Mouse (Mus musculus) frontal cortex, adult 2 months (tissue): ENCODE measurements around the gene D430041D05Rik. TPM values are rescaled to one million over a fixed set of nuclear protein-coding genes. Genes with fewer than 3 reads are reported as not detected.

Source experiments
- DNase-seq, 2 experiments: peaks; one replicate each; pipeline ENCODE4 v3.0.0; 2022; ENCODE audit warnings: low spot score in 1 of 2; ENCODE audit errors: extremely low spot score in 1 of 2
- polyA plus RNA-seq: library from polyadenylated mRNA; depleted of rRNA; stranded (reverse); fragments of >200 nt; gene quantifications from 2 replicates; pipeline ENCODE4 v1.2.3, GENCODE M21; 2012

The D430041D05Rik gene
- polyA plus RNA-seq, 1 experiment, result 28.6 TPM

DNA sequence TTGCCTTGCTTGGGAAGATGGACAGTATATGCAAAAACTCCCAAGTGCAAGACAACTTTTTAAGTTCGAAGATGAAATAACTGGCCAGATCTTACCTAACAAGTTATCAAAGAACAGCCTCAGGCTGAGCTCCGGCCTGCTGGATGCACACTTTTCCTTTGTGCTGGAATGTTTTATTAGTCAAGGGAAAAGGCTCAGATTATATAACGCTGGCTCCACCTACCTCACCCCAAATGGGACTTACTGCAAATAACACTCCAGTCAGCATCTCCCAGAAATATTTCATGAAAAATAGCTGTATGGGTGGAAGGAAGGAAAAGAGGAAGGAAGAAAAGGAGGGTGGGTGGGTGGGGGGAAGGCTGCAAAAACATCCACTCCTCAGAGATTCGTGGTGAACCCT, 54.3 kb downstream of the D430041D05Rik start:
- peak in 1 of 2 experiments; percentile 66 for DNase-seq

GRCm38 (mm10) chr2:104354117-104354516, 56.7 kb downstream of the D430041D05Rik start:
- DNase-seq, result no peak

DNA sequence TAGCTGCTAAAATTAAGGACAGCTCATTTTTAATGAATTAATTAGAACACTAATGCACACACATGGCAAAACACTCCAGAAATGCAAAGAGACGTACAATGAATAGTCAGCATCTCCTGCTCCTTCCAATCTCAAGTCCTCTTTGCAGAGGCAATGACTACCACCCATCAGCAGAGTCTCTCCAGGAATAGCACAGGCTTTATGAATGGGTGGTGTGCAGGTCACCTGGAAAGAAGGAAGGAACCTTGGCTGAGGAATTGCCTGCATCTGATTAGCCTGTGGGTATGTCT, 58.7 kb downstream of the D430041D05Rik start:
- no peak for DNase-seq

DNA sequence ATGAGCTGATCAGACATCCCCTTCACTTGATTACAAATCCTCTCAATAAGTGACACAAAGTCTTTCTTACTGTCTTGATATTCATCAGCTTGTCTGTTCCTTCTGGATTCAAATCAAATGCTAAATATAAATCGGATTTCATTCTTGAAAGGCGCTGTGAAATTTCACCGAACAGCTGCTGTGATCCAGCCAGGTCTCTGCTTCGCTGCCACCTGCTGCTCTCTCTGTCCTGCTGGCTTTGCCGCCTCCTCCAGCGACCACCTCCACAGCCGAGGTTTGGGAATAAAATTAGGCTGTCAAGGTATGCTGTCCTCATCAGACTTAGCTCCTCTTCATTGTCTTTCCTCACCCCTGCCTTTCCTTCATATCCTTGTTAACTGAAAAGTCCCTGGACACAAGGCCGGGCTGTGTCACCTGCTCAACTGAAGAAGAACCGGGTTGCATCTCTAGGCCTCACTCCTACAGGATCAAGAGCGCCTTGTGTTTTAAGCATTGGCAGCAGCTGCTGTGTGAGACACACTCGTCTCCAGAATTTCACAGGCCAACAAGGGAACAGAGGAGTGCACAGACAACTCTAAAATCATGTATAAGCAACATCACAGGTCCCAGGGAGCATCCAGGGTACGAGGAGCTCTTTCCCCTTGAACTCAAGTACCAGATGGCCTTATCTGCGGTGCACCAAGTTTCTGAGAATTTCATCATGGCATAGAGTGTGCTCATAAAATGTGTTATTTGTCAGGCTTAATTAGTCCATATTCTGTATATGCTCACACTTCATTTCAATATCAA, 59.2 kb downstream of the D430041D05Rik start:
- DNase-seq, result no peak

DNA sequence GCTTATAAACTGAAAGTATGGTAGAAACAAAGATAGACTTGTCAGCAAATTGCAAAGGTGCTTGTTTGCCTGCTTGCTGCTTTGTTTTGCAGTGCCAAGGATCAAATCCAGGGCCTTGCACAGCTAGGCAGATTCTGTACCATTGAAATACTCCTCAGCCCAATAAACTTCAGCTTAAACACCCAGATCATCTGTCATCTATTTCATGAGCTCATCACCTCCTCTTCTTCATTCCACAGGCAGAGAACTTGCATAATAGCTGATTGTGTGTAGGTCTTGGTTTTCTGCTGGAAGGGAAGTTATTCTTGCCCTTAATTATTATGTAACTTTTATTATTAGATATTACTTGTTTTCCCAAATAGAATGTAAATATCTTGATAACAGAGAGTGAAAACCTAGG, 73.2 kb downstream of the D430041D05Rik start:
- no peak for DNase-seq

GRCm38 (mm10) chr2:104335824-104336223, 75.0 kb downstream of the D430041D05Rik start:
- DNase-seq, result no peak

DNA sequence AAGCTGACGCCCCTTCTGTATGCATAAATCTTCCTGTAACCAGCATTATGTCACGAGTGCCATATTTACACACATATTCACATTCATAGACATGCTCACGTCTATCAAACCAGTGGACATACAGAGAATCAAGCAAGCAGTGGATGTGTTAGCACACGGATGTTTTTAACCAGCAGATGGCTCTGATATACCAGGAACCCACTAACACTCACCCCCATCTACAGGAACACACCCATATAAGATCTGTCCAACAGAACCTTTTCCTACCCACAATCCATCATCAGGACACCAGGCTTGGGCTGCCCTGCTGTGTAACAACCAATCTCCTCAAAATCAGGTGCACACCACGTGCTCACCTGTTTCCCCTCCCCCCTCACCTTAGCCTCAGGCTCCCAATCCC, 76.9 kb downstream of the D430041D05Rik start:
- no peak for DNase-seq

- no peak for DNase-seq
Measured at GRCm38 (mm10) chr2:104332707-104333106, 78.1 kb downstream of the D430041D05Rik start.

- peak in 1 of 2 experiments; percentile 63 for DNase-seq
Measured at GRCm38 (mm10) chr2:104331261-104331660, 79.6 kb downstream of the D430041D05Rik start.

DNA sequence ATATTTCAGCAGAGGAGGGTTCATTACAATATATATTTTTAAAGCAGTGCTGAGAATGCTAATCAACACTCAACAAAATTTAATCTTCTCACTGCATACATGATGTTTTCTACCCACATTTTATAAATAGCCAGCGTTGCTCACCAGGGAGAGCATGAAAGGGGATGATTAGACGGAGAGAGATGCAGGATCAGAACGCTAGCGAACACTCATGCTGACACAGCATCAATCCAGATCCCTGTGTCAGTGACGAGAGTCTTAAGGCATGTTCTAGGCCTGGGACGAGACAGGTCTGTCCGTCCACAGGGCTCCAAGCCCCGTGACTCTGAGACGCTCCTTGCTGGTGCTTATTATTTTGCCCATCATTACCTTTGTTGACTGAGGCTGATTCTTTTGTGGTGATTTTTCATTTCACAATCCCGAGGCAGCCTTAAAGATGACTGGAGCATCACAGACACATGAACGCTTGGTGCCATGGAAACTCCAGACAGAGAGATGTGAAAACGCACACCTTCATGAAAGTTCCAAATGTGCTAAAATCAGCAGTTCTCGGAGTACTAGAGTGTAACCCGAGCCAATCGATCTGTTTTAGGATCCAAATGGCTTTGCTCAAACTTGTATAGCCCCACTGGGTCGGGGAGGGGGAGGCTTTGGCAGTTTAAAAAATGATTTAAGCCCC, 83.6 kb downstream of the D430041D05Rik start:
- DNase-seq, result peak in 1 of 2 experiments; percentile 56

DNA sequence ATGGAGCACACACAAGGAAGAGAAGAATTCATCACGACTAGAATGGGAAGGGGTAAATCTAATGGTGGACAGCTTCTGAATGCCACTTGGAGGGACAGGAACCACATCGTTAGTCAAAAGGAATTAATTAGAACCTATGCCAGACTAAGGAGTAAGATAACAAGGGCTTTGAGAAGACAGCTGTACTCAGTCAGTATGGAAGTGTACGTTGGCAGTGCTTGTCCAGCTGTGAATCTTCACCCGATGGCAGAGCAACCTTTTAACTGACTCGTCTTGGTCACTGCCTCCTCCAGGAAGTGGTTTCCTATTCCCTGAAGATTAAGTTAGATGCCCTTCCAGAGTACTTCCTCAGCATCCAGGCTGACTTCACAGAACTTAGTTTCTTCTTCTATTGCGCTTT, 87.0 kb downstream of the D430041D05Rik start:
- no peak for DNase-seq

GRCm38 (mm10) chr2:104323351-104323750, 87.5 kb downstream of the D430041D05Rik start:
- DNase-seq, result peak in 1 of 2 experiments; percentile 58

DNA sequence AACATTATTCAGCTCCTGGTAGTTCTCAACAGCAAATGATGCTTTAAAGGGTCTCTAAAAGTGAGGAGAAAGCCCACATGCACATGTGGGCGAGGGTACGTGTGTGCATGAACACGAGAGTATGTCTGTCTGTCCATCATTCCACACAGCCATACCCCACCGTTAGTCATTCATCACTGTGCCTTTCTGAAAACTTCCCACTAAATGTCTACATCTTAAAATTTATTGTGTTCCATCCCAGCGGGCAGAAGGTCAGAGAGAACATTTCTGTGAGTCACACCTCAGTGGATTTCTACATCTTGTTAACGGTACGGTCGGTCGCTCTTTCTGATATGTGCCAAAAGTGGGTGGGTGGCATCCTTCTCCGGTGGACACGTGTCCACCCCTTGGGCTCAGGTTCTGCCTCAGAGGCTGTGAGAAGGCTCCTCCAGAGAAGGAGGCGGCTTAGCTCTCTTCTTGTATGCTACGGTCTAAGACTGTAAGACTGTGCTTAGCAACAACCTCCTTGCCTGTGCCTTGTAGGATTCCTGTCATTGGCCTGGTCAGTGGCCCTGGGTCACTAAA, 90.7 kb downstream of the D430041D05Rik start:
- peak in 1 of 2 experiments; percentile 41 for DNase-seq

GRCm38 (mm10) chr2:104319443-104319842, 91.4 kb downstream of the D430041D05Rik start:
- no peak for DNase-seq

- DNase-seq, result peak; percentile 69 to 70
Measured at GRCm38 (mm10) chr2:104318881-104319280, 91.9 kb downstream of the D430041D05Rik start.

- no peak for DNase-seq
Measured at GRCm38 (mm10) chr2:104318259-104318658, 92.6 kb downstream of the D430041D05Rik start.

DNA sequence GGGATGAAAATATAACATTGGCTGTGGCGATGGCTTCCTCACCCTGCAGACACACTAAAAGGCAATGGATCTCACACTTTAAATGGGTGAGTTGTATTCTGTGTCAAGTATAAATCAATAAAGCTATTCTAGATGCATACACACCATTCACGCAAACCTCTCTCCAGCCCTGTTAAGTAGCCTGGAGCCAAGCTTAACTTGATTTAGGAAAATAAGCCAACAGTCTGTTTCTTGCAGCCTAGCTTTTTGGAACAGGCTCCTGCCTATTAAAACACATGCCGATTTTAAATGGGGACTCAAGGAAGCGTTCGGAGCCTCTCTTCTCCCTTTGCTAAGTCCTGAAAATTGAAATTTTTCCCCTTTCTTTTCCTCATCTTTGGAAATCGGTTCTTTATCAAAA, 93.2 kb downstream of the D430041D05Rik start:
- DNase-seq, result no peak

GRCm38 (mm10) chr2:104316483-104316882, 94.3 kb downstream of the D430041D05Rik start:
- no peak for DNase-seq

DNA sequence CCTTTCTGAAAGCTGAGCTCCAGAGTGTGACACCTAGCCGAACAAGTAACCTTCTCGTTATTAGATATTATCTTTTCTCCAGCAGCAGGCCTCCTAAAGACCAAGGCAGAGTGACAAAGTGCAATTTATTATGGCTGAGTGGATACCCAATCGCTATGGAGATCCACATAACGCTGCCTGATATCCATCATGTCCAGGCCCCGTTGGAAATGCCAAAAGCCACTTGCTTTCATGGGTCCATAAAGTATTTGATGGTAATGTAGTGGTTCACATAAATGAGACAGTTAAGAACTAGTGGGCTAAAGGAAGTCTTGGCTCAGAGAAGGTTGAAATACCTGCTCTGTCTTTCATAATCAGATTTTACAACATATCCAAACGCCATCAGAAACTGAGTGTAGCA, 97.6 kb downstream of the D430041D05Rik start:
- no peak for DNase-seq

- no peak for DNase-seq
Measured at GRCm38 (mm10) chr2:104307102-104307501, 103.7 kb downstream of the D430041D05Rik start.

- no peak for DNase-seq
Measured at GRCm38 (mm10) chr2:104305722-104306121, 105.1 kb downstream of the D430041D05Rik start.

DNA sequence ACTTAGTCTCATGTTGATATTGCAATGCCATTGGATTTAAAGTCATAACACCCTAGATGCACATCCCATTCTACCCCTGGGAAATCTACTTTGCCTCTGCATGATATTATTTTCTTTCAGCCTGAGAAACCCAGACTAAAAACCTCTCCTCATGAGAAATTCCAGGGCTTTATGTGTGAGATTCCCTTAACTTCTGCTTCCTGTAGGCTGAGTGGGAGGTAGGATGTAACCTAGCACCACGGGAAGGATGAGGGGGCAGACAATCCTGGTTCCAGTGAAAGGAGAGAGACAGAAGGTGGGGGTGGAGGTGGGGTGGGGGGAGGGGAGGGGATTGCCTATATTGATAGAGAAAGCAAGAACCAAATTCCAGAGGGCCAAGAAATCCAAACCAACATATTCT, 110.9 kb downstream of the D430041D05Rik start:
- DNase-seq, result peak in 1 of 2 experiments; percentile 68
